Mouse (Mus musculus): ENCODE data around the gene Nfatc2. TPM values are rescaled to one million over a fixed set of nuclear protein-coding genes. Genes with fewer than 3 reads are reported as not detected.

The Nfatc2 gene
- polyA plus RNA-seq, 1 experiment, result 61.9 TPM

- peak overlapping the region; percentile 68 for H3K27ac ChIP-seq (ENCODE audit: insufficient read depth, low read depth, low read length)
- H3K4me1 ChIP-seq (ENCODE audit: control insufficient read depth, insufficient read depth, low read length), result peaks cover 33% of the 10 kb centered on the region
- TF ChIP-seq POLR2A (IDR thresholded peaks at IDR 0.05; ENCODE audit: borderline replicate concordance, low read depth, low read length) (no peak), CTCF (IDR thresholded peaks at IDR 0.05; ENCODE audit: low read depth, low read length) (no peak)
- H3K4me3 ChIP-seq (ENCODE audit: insufficient read depth, low read length), result peak overlapping the region; percentile 27
Measured at GRCm38 (mm10) chr2:168563184-168563583, 38.3 kb downstream of the Nfatc2 start.

GRCm38 (mm10) chr2:168557035-168557434 is 44.4 kb downstream of the Nfatc2 start:
- Histone ChIP-seq H3K27ac (ENCODE audit: insufficient read depth, low read depth, low read length) (no peak overlapping the region), H3K4me1 (ENCODE audit: control insufficient read depth, insufficient read depth, low read length) (peaks cover 34% of the 10 kb centered on the region), H3K4me3 (ENCODE audit: insufficient read depth, low read length) (no peak overlapping the region)
- TF ChIP-seq POLR2A (IDR thresholded peaks at IDR 0.05; ENCODE audit: borderline replicate concordance, low read depth, low read length) (no peak), CTCF (IDR thresholded peaks at IDR 0.05; ENCODE audit: low read depth, low read length) (no peak)

GRCm38 (mm10) chr2:168555897-168556670 is 45.4 kb downstream of the Nfatc2 start:
- Histone ChIP-seq H3K4me1 (ENCODE audit: control insufficient read depth, insufficient read depth, low read length) (peaks cover 31% of the 10 kb centered on the region), H3K27ac (ENCODE audit: insufficient read depth, low read depth, low read length) (peak overlapping the region; percentile 86), H3K4me3 (ENCODE audit: insufficient read depth, low read length) (peak overlapping the region; percentile 40)
- TF ChIP-seq CTCF (IDR thresholded peaks at IDR 0.05; ENCODE audit: low read depth, low read length) (no peak), POLR2A (IDR thresholded peaks at IDR 0.05; ENCODE audit: borderline replicate concordance, low read depth, low read length) (no peak)

GRCm38 (mm10) chr2:168553541-168553961 is 47.9 kb downstream of the Nfatc2 start:
- TF ChIP-seq POLR2A (IDR thresholded peaks at IDR 0.05; ENCODE audit: borderline replicate concordance, low read depth, low read length) (no peak), CTCF (IDR thresholded peaks at IDR 0.05; ENCODE audit: low read depth, low read length) (no peak)

DNA sequence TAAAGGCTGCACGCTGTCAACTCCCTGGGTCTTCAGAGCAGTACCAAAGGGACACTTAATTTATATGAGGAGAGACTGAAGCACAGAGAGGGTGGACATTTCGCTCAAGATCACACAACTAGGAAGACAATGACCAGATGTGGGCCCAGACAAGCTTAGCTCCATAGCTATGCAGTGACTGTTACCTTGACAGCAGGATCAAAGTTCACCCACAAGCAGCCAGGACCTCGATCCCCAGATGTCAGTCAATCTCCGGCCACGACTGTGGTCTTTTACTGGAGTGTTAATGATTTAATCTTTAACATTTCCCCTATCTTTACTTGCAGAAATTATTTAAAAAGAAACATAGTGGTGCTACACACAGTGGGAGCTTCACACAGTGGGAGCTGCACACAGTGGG is 49.1 kb downstream of the Nfatc2 start:
- peaks cover 51% of the 10 kb centered on the region for H3K4me1 ChIP-seq (ENCODE audit: control insufficient read depth, insufficient read depth, low read length)

More at GRCm38 (mm10) chr2:168553541-168553961, 47.9 kb downstream of the Nfatc2 start:
- H3K4me1 ChIP-seq (ENCODE audit: control insufficient read depth, insufficient read depth, low read length), result peaks cover 40% of the 10 kb centered on the region
- no peak overlapping the region for H3K27ac ChIP-seq (ENCODE audit: insufficient read depth, low read depth, low read length)
- H3K4me3 ChIP-seq (ENCODE audit: insufficient read depth, low read length), result no peak overlapping the region

GRCm38 (mm10) chr2:168551218-168551617 is 50.2 kb downstream of the Nfatc2 start:
- peaks cover 48% of the 10 kb centered on the region for H3K4me1 ChIP-seq (ENCODE audit: control insufficient read depth, insufficient read depth, low read length)
- H3K27ac ChIP-seq (ENCODE audit: insufficient read depth, low read depth, low read length), result no peak overlapping the region
- no peak overlapping the region for H3K4me3 ChIP-seq (ENCODE audit: insufficient read depth, low read length)
- TF ChIP-seq POLR2A (IDR thresholded peaks at IDR 0.05; ENCODE audit: borderline replicate concordance, low read depth, low read length) (no peak), CTCF (IDR thresholded peaks at IDR 0.05; ENCODE audit: low read depth, low read length) (no peak)

More for the DNA sequence above, 49.1 kb downstream of the Nfatc2 start:
- Histone ChIP-seq H3K4me3 (ENCODE audit: insufficient read depth, low read length) (no peak overlapping the region), H3K27ac (ENCODE audit: insufficient read depth, low read depth, low read length) (no peak overlapping the region)
- TF ChIP-seq CTCF (IDR thresholded peaks at IDR 0.05; ENCODE audit: low read depth, low read length) (no peak), POLR2A (IDR thresholded peaks at IDR 0.05; ENCODE audit: borderline replicate concordance, low read depth, low read length) (no peak)

DNA sequence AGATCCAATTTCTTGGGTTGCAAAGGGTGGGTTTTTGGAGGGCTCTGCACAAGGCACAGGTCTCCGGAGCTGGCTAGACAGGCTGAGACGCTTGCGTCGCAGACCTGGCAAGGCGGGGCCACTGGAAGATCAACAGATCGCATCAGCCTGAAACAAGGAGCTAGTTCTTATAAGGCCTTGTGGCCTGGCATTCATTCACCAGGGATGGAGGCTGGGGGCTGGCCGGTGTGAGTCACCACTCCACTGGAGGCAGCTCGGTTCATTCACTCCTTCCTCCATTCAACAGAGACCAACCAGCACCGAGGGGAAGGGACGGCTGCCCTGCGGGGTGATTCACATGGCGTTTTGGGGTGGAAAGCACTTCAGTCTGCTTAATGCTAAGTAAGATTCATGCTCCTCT is 52.1 kb downstream of the Nfatc2 start:
- peaks cover 50% of the 10 kb centered on the region for H3K4me1 ChIP-seq (ENCODE audit: control insufficient read depth, insufficient read depth, low read length)
- TF ChIP-seq POLR2A (IDR thresholded peaks at IDR 0.05; ENCODE audit: borderline replicate concordance, low read depth, low read length) (no peak), CTCF (IDR thresholded peaks at IDR 0.05; ENCODE audit: low read depth, low read length) (no peak)
- H3K27ac ChIP-seq (ENCODE audit: insufficient read depth, low read depth, low read length), result peak overlapping the region; percentile 2; the same call in 1 of the 2 replicates
- no peak overlapping the region for H3K4me3 ChIP-seq (ENCODE audit: insufficient read depth, low read length)

DNA sequence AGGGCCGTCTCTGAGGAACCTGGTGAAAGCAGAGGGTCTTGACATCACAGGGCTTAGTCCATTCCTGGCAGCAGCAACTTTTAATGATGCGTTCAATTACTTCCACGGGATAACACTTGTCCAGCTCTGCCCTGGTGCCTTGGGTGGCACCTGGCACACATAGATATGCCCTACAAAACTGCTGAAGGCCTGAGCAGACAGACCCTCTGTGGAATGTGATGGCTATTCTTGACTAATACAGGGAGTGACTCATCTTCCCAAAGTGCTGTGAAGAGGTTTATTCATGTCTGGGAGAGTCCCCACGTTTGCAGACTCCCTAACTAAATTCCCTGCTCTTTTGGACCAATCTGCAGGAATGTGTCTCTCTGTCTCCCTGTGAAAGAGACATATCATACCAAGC is 53.4 kb downstream of the Nfatc2 start:
- H3K27ac ChIP-seq (ENCODE audit: insufficient read depth, low read depth, low read length), result no peak overlapping the region
- no peak for TF ChIP-seq POLR2A (IDR thresholded peaks at IDR 0.05; ENCODE audit: borderline replicate concordance, low read depth, low read length)
- TF ChIP-seq CTCF (IDR thresholded peaks at IDR 0.05; ENCODE audit: low read depth, low read length), result no peak
- peaks cover 62% of the 10 kb centered on the region for H3K4me1 ChIP-seq (ENCODE audit: control insufficient read depth, insufficient read depth, low read length)
- H3K4me3 ChIP-seq (ENCODE audit: insufficient read depth, low read length), result no peak overlapping the region

DNA sequence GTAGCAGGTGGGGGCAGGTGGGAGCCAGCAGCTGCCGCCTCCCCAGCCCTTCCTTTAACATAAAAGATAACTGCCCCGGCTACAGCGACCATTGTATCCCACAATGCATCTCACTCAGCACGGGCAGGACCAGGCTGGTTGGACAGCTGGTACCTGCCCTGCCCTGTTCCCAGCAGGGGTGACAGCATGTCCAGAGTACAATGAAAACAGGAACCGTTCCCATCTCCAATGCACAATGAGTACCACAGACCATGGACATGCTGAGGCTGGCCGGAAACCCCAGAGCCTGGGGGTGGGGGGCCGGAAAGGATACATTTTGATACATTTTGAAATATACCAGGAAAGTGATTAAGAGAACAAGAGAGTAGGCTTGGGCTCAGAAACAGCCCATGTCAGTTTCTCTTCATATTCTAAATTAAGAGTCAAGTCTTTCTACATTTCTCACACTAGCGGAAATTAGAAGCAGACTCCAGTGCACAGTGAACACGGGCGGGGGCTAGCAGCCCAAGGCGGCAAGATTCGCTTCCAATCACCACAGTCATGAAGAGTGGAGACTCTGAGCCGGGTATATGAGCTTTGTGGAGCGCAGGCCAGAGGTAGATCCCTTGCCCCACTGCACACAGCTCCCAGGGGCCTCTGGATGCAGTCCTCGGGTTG is 55.4 kb downstream of the Nfatc2 start:
- no peak overlapping the region for H3K27ac ChIP-seq (ENCODE audit: insufficient read depth, low read depth, low read length)
- no peak for TF ChIP-seq POLR2A (IDR thresholded peaks at IDR 0.05; ENCODE audit: borderline replicate concordance, low read depth, low read length)
- 0 out of 2 replicates have a peak, but pooled peaks have one; percentile 13 for TF ChIP-seq CTCF (IDR thresholded peaks at IDR 0.05; ENCODE audit: low read depth, low read length)
- H3K4me3 ChIP-seq (ENCODE audit: insufficient read depth, low read length), result no peak overlapping the region
- peaks cover 78% of the 10 kb centered on the region for H3K4me1 ChIP-seq (ENCODE audit: control insufficient read depth, insufficient read depth, low read length)

DNA sequence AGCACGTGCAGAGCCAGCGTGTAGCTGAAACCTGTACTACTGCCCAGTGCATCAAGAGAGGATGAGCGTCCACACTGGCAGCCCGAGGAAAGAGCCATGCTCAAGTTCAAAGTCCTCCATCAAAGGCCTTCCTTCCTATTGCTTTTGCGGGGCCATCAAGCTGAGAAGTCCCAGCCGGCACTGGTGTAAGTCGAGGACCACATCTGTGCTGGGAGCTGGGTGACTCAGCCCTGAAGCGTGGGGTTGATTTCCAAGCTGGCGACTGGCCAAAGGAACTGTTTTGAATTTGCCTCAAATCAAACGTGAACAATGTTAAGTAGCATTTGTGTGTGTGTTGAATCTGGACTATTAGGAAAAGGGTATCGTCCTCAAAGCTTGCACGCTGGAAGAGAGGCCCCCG is 57.4 kb downstream of the Nfatc2 start:
- Histone ChIP-seq H3K27ac (ENCODE audit: insufficient read depth, low read depth, low read length) (peak overlapping the region; percentile 30), H3K4me1 (ENCODE audit: control insufficient read depth, insufficient read depth, low read length) (peaks cover 83% of the 10 kb centered on the region), H3K4me3 (ENCODE audit: insufficient read depth, low read length) (no peak overlapping the region)
- TF ChIP-seq CTCF (IDR thresholded peaks at IDR 0.05; ENCODE audit: low read depth, low read length) (no peak), POLR2A (IDR thresholded peaks at IDR 0.05; ENCODE audit: borderline replicate concordance, low read depth, low read length) (no peak)
